Mouse (Mus musculus): Measurements from ENCODE around the gene Fam71e1.

Gene Fam71e1

DNA sequence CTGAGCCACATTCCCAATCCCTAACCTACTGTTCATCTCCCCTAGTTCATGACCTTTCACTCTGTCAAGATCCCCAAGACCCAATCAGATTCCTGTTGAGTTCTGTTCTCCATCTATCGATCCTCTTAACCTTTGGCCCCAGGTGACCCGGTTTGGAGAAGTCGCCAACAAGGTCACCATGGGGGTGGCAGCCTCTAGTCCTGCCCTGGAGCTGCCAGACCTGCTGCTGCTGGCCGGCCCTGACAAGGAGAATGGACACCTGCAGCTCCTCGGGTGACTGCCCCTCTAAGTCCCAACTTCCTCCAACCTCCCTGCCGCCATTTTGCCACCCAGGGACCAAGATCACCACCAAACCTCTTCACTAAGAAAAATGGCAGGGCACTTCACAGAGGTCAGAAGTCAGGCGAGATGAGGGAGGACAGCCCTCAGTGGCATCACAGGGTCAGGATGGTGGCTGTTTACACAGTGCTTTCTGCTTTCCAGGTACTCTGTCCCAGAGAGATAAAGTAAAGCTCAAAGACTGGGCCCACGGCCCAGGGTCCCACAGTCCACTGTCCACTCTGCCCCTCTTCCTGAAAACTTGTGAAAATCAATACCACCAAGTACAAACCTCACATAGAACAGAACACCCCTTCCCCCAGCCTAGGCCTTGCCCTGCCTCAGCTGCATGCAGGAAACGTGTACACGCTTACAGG, 1.1 kb downstream of the Fam71e1 start:
- no peak for DNase-seq (ENCODE audit: low read depth, low spot score)

DNA sequence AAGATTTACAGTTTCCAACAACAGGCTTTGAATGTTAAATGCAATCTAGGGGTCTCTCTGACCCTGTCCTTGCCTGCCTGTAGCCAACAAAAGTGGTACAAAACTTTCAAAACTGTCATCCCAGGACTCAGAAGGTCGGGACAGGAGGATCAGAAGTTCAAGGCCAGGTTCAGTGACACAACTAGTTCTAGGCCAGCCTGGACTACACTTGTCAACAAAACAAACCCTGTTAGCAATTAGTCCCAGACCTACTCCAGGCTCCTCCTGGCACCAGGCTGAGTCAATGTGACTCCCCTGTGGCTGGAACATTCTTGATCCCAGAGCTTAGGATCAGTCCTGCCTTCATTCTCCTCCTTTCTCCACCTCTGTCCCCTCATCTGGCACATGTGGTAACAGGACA, 2.5 kb downstream of the Fam71e1 start:
- no peak for DNase-seq (ENCODE audit: low read depth, low spot score)

DNA sequence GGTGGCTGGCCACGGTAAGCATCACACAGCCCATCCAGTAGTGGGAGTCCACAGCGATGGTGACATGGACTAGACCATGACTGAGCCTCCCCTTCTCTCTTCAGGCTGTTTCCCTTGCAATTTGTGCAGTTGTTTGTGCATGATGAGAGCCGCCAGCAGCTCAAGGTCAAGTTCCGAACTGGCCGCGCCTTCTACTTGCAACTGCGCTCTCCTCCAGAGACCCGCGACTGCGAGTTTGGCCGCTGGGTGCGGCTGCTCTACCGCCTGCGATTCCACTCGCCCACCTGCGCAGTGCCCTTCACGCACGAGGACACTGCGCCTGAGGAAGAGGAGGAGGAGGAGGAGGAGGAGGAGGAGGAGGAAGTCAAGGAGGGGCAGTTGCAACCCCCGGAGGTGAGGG, 3.7 kb downstream of the Fam71e1 start:
- DNase-seq (ENCODE audit: low read depth, low spot score): no peak

DNA sequence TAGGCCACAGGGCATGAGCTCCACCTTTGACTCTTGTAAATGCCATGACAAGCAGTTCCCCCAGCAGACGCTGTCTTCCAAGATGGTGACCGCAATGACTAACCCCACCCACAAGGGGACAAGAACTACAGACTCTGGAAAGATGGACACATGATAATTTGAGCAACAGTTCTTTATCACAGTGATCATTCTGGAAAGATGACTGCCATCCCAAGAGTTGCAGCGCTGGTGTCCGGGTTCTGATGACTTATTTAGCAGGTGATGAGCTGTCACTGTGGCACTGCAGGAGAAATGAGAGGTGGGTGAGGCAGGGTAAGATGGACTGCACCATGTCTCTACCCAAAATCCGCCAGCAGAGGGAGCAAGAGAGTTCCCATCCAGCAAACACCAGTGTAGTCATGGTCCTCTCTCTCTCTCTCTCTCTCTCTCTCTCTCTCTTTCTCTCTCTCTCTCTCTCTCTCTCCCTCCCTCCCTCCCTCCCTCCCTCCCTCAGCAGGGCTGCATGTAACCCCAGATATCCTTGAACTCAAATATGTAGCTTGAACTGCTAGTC, 5.3 kb downstream of the Fam71e1 start:
- peak; percentile 55 for DNase-seq (ENCODE audit: low read depth, low spot score)

DNA sequence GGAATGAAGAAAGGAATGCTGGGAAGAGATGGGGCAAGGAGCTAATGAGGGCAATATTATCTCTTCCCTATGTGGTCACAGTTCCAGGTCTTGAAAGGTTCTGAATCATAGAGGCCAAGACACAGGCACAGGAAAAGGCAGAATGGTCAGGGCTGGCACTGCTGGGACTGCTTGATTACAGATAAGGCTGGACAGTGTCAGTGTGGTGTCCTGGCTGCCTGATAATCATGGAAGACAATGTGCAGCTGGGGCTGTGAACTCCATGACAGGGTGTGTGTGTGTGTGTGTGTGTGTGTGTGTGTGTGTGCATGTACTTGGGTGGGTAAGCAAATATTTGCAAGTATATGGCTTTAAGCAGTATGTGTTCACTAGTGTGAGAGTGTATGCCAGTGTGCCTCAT, 11.1 kb downstream of the Fam71e1 start:
- no peak for DNase-seq (ENCODE audit: low read depth, low spot score)

DNA sequence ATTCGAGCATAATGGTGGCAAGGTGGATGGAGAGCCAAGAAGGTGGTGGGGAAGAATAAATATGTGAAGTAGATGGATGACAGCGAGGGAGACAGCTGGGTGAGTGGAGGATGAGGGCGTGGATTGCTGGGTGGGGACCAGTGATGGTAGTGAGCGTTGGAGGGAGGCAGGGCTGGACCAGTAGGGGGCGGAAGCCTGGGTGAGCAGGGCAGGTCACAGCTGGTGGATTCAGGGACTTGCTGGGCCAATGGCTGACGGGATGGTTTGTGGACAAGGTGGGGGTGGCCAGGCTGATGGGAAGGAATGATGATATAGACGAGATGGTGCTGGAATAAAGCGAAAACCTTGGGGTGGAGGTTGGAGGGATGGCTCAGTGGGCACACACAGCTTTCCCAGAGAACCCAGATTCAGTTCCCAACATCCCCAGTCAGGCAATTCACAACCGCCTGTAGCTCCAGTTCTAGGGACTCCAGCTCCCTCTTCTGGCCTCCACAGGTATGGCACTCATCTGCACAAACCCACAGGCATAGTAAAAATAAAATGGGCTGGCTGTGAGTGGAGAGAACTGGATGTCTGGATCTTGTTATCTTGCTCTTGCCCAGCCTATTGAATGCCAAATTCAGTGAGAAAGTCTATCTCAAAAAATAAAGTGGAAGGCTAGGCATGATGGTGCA, 23.0 kb downstream of the Fam71e1 start:
- DNase-seq (ENCODE audit: low read depth, low spot score): no peak

DNA sequence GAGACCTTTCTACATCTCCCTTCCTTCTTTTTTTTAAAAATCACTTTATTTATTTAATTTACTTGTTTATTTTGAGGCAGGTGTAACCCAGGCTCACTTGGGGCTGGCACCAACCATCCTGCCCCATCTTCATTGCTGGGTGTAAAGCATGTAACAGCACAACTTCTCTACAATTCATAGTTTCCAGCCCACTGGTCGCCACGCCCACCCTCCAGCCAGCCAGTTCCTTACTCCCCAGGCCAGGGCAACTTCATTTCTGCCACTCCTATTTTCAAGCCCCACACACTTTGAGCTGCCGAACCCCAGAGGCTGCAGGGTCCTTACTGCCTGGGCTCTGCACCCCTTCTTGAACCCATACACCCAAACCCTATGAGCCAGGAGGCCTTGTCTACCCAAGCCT, 24.6 kb downstream of the Fam71e1 start:
- DNase-seq (ENCODE audit: low read depth, low spot score): no peak

DNA sequence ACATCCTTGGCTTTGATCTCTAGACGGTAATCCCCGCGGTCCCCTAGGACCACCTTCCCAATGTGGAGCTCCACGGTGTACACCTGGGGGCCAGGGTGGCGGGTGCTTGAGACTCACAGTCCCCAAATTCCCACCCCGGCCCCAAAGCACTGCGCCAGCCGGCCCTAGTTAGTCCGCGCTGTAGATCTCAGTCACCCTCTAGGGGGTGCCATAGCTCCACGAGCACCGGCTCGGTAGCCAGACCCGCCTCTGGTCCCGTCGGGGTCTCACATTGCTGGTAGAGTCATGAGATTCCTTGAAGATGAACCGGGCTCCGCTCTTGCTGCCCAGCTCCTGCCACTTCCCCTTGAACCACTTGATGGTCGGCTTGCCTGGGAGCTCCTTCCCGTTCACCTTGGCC, 25.3 kb downstream of the Fam71e1 start:
- DNase-seq (ENCODE audit: low read depth, low spot score): no peak

DNA sequence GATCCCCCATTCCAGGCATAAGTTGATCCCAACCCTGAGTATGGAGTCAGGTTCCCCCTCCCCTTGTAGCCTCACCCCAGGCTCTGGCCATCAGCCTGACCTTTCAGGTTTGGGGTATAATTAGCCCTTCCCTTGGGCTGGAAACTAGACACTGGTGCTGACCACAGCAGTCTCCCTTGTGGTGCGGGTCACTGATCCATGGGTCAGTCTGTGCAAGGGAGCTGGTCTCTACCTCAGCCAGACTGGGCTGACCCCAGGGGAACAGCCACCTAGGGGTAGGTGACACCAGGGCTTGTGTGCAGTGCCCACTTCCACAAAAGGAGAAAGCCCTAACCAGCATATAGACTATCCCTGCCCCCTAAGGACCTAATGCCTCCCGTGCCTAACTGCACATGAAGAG, 26.7 kb downstream of the Fam71e1 start:
- DNase-seq (ENCODE audit: low read depth, low spot score): no peak

DNA sequence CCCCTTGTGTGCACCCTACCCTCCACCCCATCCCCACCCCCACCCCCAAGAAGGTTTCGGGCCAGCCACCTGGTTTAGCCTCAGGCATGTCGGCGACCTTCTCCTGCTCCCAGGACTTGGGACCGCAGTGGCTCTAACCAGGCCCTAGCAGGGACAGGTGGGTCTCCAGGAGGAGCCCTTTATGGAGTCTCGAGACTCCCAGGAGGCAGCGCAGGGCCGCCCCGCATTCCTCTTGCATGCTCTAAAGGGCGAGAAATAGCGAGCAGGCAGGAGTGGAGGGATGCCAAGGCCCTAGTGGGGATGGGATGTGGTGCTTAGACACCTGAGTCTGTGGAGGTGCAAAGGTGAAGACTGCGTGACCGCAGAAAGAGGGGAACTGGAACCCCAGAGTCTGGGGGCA, 28.1 kb downstream of the Fam71e1 start, which contains the start of gene Mybpc2:
Mybpc2 (minus strand) TSS at position 155 of the 400 bp plus-strand sequence.
- DNase-seq (ENCODE audit: low read depth, low spot score): no peak

DNA sequence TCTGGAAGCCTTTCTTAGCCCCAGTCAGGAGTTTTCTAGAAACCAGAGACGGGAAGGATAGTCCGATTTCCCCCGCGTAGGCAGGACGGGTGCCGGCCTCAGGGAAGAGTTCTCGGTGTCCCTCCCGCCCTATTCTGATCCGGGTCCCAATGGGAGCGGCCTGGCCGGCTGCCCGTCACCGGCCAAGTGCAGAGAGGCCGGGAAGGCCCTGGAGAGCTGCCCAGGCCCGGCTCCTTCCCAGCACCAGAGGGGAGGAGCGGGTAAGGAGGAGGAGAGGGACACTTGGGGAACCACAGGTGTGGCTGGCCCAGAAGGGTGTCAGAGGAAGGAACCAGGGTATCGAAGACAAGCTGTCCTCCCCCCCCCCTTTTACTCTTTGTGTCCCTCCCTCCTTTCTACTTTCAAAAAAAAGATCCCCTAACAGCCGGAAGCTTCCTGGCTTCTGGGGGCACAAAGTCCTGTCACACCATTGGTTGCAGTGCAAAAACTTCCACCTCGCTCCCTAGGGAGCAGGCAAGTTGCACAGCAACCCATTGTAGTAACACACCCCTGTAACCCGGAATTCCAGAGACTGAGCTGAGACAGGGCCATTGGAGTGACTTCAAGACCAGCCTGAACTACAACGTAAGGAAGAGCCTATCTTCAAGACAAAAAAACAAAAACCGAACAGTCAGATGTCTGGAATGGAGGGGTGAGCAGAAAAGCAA, 28.9 kb downstream of the Fam71e1 start:
- no peak for DNase-seq (ENCODE audit: low read depth, low spot score)

DNA sequence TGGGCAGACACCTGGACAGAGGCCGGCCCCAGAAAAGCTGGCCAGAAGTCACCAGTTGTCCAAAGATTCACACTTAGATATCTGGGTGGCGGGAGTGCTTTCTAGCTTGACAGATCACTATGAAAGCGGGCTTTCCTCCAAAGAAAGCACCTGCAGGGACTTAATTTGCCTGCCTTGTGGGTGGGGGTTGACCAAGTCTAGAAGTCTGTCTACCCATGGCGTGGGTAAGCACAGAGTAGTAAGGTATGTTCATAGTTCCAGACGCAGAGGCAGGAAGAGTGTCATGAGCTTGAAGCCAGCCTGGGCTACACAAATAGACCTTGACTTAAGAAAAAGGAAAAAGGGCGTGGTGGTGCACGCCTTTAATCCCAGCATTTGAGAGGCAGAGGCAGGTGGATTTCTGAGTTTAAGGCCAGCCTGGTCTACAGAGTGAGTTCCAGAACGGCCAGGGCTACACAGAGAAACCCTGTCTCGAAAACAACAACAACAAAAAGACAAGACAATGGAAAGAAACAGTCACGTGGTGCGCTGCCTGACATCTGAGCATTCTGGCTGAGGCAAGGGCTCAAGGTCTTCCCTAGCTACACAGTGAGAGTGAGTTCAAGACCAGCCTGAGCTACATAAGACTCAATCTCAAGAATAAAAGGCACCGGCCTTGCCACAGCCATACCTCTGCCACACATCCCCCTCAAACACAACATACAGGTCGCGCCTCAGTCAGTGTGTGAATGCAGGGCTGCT, 30.2 kb downstream of the Fam71e1 start:
- no peak for DNase-seq (ENCODE audit: low read depth, low spot score)

DNA sequence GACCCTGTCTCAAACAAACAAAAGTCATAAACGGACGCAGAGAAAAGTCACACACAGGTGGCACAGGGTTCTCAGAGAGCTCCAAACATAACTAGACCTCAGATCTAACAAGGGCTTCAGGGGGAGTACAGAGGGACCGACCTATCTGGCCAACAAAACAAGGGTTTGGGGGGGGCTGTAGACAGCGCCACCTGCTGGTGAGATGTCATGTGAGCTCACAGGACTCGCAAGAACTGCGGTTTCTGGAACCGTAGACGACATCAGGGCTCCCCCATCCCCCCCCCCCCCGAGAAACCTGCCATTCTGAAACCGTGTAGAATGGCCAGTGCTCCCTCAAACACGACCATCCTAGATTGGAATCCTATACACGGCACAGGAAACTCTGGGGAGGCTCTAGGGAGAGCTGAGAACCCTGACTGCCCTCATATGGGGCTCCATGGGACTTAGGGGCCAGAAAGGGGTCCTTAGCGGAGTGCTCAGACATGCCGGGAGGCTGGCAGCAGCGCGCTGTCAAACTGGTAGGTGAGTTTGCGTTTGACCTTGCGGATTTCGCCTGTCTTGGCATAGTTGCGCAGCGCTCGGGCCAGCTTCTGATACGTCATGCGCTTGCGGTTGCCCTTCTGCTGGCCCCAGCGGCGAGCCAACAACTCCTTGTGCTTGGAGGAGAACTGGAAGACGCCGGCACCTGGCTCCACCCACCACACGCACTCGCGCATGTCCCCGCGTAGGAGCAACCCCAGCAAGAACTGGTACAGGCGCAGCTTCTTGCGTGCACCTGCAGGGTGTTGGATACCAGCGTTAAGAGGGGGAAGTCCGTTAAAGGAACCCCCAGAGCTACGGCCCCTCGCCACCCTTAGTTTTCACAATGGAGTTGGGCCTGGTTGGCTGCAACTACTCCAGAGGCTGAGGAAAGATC, 31.4 kb downstream of the Fam71e1 start:
- peak; percentile 70 for DNase-seq (ENCODE audit: low read depth, low spot score)

DNA sequence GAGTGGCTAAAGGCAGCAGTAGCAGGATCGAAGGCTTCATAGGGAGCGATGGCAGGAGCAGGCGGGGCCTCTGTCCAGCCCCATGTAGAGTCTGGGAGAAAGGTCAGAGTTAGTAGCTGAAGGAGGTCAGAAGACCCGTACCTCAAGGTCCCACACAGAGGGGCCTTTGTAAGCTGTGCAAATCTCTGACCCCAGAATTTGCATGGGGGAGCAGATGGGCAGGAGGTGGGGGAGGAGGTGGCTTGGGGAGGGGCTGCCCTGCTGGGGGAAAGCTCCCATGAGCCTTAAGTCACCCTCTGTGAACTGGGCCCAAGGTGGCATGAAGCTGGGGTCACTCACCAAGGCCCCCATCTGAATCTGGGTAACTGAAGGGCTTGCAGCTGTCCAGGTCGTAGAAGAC, 33.1 kb downstream of the Fam71e1 start:
- no peak for DNase-seq (ENCODE audit: low read depth, low spot score)

DNA sequence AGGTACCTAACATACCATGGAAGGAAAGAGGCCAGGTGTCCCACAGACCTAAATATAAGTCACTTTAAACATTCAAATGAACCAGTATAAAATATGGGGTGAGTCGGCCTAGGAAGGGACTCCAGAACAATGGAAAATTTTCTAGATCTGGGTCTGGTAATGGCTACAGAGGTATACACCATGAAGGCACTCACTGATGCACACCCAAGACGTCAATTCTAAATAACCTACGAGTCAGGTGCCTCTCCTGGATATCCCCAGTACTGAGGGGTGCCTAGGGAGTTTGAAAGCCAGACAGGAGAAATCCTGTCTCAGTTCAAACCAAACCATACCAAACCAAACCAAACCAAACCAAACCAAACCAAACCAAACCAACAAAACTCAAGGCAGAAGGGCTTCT, 34.1 kb downstream of the Fam71e1 start:
- no peak for DNase-seq (ENCODE audit: low read depth, low spot score)

DNA sequence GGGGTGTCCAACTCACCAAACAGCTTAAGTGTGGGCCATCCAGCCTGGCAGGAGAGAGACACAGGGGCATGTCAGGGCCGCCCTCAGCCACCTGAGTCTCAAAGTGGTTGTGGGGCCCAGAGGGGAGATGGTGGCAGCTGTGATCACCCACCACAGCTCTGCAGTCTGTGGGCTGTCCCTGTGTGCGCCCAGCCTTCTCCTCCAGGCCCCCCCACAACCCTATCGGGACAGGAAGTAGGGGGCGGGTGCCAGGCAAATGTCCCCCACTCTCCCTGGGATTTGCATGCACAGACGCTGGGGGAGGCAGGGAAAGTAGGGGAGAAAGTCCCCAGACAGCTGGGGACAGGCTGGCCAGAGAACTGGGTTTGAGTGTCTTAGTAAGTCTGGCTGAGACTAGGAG, 34.8 kb downstream of the Fam71e1 start:
- no peak for DNase-seq (ENCODE audit: low read depth, low spot score)

DNA sequence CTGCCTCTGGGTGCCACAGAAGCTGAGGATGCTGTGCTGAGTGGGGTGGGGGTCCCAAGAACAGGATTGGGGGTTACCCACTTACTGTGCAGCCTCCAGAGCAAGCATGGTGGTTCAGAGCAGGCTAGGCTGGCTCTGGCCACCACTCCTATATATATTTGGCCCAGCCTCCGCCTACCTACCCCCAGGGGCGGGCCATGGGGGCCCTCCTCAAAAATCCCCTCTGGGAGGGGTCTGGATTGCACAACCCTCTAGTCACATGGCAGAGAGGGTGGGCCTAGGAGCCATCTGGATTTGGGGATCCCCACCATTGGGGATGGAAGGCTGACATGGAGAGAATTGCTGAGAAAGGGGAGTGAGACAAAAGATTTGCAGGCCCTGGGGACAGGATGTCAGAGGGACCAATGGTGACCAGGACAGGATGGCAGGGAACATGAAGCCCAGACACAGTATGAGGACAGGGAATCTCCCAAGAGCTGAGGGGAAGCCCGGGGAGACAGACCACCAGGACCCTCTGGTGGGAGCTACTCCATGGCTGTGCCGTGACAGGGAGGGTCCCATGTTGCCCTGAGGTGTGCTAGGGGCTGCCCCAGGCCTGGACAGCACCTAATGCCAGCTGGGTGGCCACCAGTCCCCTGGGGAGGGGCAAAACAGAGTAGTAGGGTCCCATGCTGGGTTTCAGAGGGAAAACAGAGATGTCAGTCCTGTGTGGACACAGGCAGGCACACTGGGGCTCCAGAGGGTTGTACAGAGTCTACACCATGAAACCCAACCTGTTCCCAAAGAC, 35.8 kb downstream of the Fam71e1 start, which contains the start of gene Spib:
Spib (minus strand) TSS at position 126 of the 787 bp plus-strand sequence.
- DNase-seq (ENCODE audit: low read depth, low spot score): no peak

DNA sequence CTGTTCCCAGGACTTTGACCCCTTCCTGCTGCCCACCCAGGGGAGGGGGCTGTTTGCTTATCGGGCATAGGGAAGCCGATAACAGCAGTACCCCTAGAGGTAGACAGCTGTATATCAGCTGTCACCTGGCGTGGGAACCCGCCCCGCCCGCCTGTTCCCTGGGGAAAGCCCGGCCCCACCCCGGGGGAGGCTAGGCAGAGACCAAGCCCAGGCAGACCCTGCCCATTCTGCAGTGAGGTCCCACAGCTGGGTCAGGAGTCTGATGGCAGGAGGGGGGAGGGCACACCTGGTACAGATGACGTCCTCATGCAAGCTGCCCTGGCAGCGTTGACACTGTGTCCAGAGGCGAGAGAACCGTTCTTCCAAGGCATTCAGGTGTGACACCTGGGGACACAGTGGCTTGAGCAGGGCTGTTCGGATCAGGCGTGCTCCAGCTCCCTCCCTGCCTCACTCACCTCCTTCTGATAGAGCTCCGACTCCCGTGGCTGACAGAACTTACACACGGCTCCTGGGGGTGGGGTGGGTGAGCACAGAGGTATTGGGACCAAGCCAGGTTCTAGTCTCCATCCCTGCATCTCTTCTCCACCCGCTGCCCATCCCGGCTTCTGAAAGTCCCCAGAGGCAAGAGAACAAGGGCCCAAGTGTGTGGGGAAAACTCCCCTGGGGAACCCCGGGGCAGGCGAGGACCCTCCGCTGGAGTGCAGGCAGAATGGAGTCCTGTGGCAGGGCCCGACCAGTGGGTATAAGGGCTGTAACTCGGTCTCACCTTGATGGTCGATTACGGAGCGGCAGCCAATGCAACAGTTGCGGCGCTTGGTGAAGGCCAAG, 36.8 kb downstream of the Fam71e1 start:
- no peak for DNase-seq (ENCODE audit: low read depth, low spot score)

DNA sequence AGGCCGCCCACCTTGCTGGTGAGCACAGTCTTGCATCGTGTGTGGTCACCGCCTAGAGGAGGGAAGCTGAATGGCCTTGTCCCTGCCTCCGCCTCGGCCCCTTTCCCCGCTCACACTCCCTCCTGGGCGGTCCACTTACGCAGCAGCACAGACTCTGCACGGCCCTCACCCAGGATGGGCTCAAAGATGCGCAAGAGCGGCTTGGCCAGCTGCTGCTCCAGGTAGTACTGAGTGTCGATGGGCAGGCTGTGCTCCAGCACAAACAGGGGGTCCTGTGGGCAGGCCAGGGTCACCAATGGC, 37.3 kb downstream of the Fam71e1 start:
- no peak for DNase-seq (ENCODE audit: low read depth, low spot score)

All from telencephalon, adult 2 months (tissue).